Mouse (Mus musculus): Measurements from ENCODE around the gene Emc9. TPM values are rescaled to one million over a fixed set of nuclear protein-coding genes. Genes with fewer than 3 reads are reported as not detected.

Gene Emc9
- polyA plus RNA-seq, 1 experiment from 2014 or later = 4.2 TPM

GRCm38 (mm10) chr14:55614565-55615178 is 29.6 kb upstream of the Emc9 start:
- DNase-seq (ENCODE audit: low spot score) = no peak
- H3K27me3 ChIP-seq (ENCODE audit: control insufficient read depth, insufficient read depth, low read length) = no peaks in the 10 kb centered on the region
- H3K4me1 ChIP-seq (ENCODE audit: control insufficient read depth, insufficient read depth, low read length) = no peaks in the 10 kb centered on the region
- no peak overlapping the region for H3K9ac ChIP-seq (ENCODE audit: low read length)
- no peak for ATAC-seq (ENCODE audit: insufficient number of reproducible peaks, low FRiP score, low TSS enrichment, low read depth)
- 81% methylated on average over 7 of the region's 7 CpGs for WGBS
- H3K36me3 ChIP-seq (ENCODE audit: control insufficient read depth, insufficient read depth, low read length) = no peaks in the 10 kb centered on the region; the same call in 1 of the 2 replicates
- H3K27ac ChIP-seq (replicated peaks; ENCODE audit: low read depth, low read length) = no peak overlapping the region
- H3K4me3 ChIP-seq (ENCODE audit: low read depth, low read length) = no peak overlapping the region
- no peaks in the 10 kb centered on the region for H3K9me3 ChIP-seq (ENCODE audit: control insufficient read depth, low read length)
- no peak overlapping the region for H3K4me2 ChIP-seq (ENCODE audit: low read depth, severe bottlenecking)

- H3K4me1 ChIP-seq (ENCODE audit: control insufficient read depth, insufficient read depth, low read length) = no peaks in the 10 kb centered on the region
- no peak overlapping the region for H3K4me2 ChIP-seq (ENCODE audit: low read depth, severe bottlenecking)
- peaks cover 6% of the 10 kb centered on the region for H3K36me3 ChIP-seq (ENCODE audit: control insufficient read depth, insufficient read depth, low read length)
- ATAC-seq (ENCODE audit: insufficient number of reproducible peaks, low FRiP score, low TSS enrichment, low read depth) (no peak), DNase-seq (ENCODE audit: low spot score) (no peak)
- H3K27me3 ChIP-seq (ENCODE audit: control insufficient read depth, insufficient read depth, low read length) = no peaks in the 10 kb centered on the region
- 79% methylated on average over 6 of the region's 6 CpGs for WGBS
- no peak overlapping the region for H3K27ac ChIP-seq (replicated peaks; ENCODE audit: low read depth, low read length)
- H3K4me3 ChIP-seq (ENCODE audit: low read depth, low read length) = no peak overlapping the region
- no peaks in the 10 kb centered on the region for H3K9me3 ChIP-seq (ENCODE audit: control insufficient read depth, low read length)
- H3K9ac ChIP-seq (ENCODE audit: low read length) = no peak overlapping the region
Observed at GRCm38 (mm10) chr14:55613346-55613745, 28.2 kb upstream of the Emc9 start.

DNA sequence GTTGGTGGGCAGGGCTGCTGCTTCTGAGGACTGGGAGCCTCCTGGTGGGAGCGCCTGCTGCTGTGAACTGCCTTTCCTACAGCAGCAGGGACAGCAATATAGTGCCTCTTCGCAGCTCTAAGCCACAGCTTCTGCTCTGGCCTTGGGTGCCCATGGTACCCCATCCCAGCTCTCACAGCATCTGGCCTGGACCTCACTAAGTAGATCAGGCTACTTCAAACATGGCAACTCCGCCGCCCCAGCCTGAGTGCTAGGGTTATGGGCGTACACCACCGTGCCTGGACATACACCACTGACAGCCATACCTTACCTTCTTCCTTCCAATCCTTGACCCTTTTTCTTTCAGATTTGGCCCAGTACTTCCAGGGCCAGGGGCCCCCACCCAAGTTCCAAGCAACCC is 23.2 kb upstream of the Emc9 start:
- Histone ChIP-seq H3K9me3 (ENCODE audit: control insufficient read depth, low read length) (no peaks in the 10 kb centered on the region), H3K4me1 (ENCODE audit: control insufficient read depth, insufficient read depth, low read length) (no peaks in the 10 kb centered on the region), H3K4me2 (ENCODE audit: low read depth, severe bottlenecking) (no peak overlapping the region), H3K36me3 (ENCODE audit: control insufficient read depth, insufficient read depth, low read length) (peaks cover 7% of the 10 kb centered on the region), H3K27ac (replicated peaks; ENCODE audit: low read depth, low read length) (no peak overlapping the region), H3K9ac (ENCODE audit: low read length) (no peak overlapping the region), H3K27me3 (ENCODE audit: control insufficient read depth, insufficient read depth, low read length) (no peaks in the 10 kb centered on the region), H3K4me3 (ENCODE audit: low read depth, low read length) (no peak overlapping the region)
- DNase-seq (ENCODE audit: low spot score) (no peak), ATAC-seq (ENCODE audit: insufficient number of reproducible peaks, low FRiP score, low TSS enrichment, low read depth) (no peak)
- 93% methylated on average over 6 of the region's 6 CpGs for whole genome bisulfite sequencing

- Histone ChIP-seq H3K4me3 (ENCODE audit: low read depth, low read length) (no peak overlapping the region), H3K9ac (ENCODE audit: low read length) (no peak overlapping the region), H3K4me2 (ENCODE audit: low read depth, severe bottlenecking) (no peak overlapping the region), H3K36me3 (ENCODE audit: control insufficient read depth, insufficient read depth, low read length) (peaks cover 16% of the 10 kb centered on the region), H3K4me1 (ENCODE audit: control insufficient read depth, insufficient read depth, low read length) (no peaks in the 10 kb centered on the region), H3K27me3 (ENCODE audit: control insufficient read depth, insufficient read depth, low read length) (no peaks in the 10 kb centered on the region), H3K27ac (replicated peaks; ENCODE audit: low read depth, low read length) (no peak overlapping the region), H3K9me3 (ENCODE audit: control insufficient read depth, low read length) (no peaks in the 10 kb centered on the region)
- WGBS = 92% methylated on average over 16 of the region's 16 CpGs
- no peak for ATAC-seq (ENCODE audit: insufficient number of reproducible peaks, low FRiP score, low TSS enrichment, low read depth)
- no peak for DNase-seq (ENCODE audit: low spot score)
Observed at GRCm38 (mm10) chr14:55605743-55606459, 20.8 kb upstream of the Emc9 start.

- H3K4me3 ChIP-seq (ENCODE audit: low read depth, low read length) = no peak overlapping the region
- no peaks in the 10 kb centered on the region for H3K27me3 ChIP-seq (ENCODE audit: control insufficient read depth, insufficient read depth, low read length)
- H3K4me2 ChIP-seq (ENCODE audit: low read depth, severe bottlenecking) = no peak overlapping the region
- WGBS = 91% methylated on average over 11 of the region's 11 CpGs
- H3K36me3 ChIP-seq (ENCODE audit: control insufficient read depth, insufficient read depth, low read length) = peaks cover 22% of the 10 kb centered on the region
- ATAC-seq (ENCODE audit: insufficient number of reproducible peaks, low FRiP score, low TSS enrichment, low read depth) (no peak), DNase-seq (ENCODE audit: low spot score) (no peak)
- H3K9me3 ChIP-seq (ENCODE audit: control insufficient read depth, low read length) = no peaks in the 10 kb centered on the region
- no peaks in the 10 kb centered on the region for H3K4me1 ChIP-seq (ENCODE audit: control insufficient read depth, insufficient read depth, low read length)
- H3K9ac ChIP-seq (ENCODE audit: low read length) = no peak overlapping the region
- no peak overlapping the region for H3K27ac ChIP-seq (replicated peaks; ENCODE audit: low read depth, low read length)
Observed at GRCm38 (mm10) chr14:55604823-55605222, 19.7 kb upstream of the Emc9 start.

DNA sequence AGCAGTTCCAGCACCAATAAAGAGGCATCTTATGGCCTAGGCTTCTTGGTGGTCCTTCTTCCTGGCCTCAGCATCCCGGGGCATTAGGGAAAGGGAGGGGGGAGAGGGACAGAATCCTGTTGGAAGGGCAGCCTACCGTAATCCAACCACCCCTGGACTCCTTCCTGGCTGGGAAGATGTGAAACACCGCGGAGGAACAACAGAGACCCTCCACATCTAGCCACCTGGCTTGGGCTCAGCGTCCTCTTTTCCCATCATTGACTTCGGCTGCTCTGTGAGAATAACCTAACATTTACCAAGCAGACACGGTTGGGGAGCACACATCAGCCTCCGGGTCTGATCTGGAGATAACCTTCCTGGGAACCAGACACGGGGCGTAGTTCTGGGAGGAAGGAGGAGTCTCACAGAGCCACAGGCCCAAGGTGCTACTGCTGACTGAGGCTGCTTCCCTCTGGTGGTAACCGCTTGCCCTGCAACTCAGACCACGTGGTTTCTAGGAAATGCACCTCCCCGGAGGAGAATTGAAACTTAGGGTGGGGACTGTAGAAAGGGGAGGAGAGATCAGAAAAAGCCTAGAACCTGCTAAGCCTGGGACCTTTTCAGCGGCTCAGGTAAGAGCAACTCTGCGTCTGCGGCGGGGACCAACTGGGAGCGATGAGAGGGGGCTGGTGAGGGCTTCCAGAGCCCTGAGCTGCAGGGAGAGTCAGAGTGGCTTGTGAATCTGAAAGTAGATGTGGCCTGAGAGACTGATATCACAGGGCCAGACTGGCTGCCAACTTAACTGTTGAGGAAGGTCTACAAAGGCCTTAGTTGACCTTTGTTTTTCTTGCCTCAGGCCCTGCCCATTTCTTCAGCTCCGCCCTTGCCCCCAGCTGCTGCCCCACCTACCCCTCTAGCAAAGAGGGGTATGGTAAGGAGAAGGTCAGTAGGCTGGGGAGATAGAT is 18.8 kb upstream of the Emc9 start:
- Histone ChIP-seq H3K27ac (replicated peaks; ENCODE audit: low read depth, low read length) (0 out of 2 replicates have a peak overlapping the region, but pooled peaks have one; percentile 16), H3K9me3 (ENCODE audit: control insufficient read depth, low read length) (no peaks in the 10 kb centered on the region), H3K36me3 (ENCODE audit: control insufficient read depth, insufficient read depth, low read length) (peaks cover 23% of the 10 kb centered on the region), H3K4me3 (ENCODE audit: low read depth, low read length) (peak overlapping the region; percentile 10), H3K9ac (ENCODE audit: low read length) (peak overlapping the region; percentile 38; the same call in 1 of the 2 replicates), H3K4me2 (ENCODE audit: low read depth, severe bottlenecking) (peak overlapping the region; percentile 32; the same call in 1 of the 2 replicates), H3K4me1 (ENCODE audit: control insufficient read depth, insufficient read depth, low read length) (no peaks in the 10 kb centered on the region), H3K27me3 (ENCODE audit: control insufficient read depth, insufficient read depth, low read length) (no peaks in the 10 kb centered on the region)
- ATAC-seq (ENCODE audit: insufficient number of reproducible peaks, low FRiP score, low TSS enrichment, low read depth) = peak; percentile 81
- 13% methylated on average over 19 of the region's 19 CpGs for WGBS
- peak; percentile 89 for DNase-seq (ENCODE audit: low spot score)

DNA sequence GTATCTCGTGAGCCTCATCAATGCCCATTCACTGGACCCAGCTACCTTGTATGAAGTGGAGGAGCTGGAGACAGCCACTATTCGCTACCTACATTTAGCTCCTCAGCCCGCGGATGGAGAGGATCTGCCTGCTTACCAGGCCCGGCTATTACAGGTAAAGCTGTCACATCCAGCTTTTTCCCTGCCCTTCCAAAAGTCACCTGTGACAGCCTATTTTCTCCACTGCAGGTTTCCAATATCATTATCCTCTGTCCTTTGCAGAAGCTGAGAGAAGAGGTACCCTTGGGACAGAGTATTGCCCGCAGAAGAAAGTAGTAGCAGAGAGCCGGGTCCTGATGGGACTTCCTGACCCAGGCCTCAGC is 18.1 kb upstream of the Emc9 start, which contains the start of gene Irf9:
Gene Irf9 (plus strand): TSS at position 301 of the 362 bp plus-strand sequence.
- 82% methylated on average over 7 of the region's 7 CpGs for WGBS
- ATAC-seq (ENCODE audit: insufficient number of reproducible peaks, low FRiP score, low TSS enrichment, low read depth) = no peak

More for the DNA sequence above, 18.1 kb upstream of the Emc9 start, which contains the start of gene Irf9:
- Histone ChIP-seq H3K9me3 (ENCODE audit: control insufficient read depth, low read length) (no peaks in the 10 kb centered on the region), H3K36me3 (ENCODE audit: control insufficient read depth, insufficient read depth, low read length) (peaks cover 22% of the 10 kb centered on the region), H3K4me1 (ENCODE audit: control insufficient read depth, insufficient read depth, low read length) (no peaks in the 10 kb centered on the region), H3K9ac (ENCODE audit: low read length) (peak within 1 kb of the TSS; percentile 38; the same call in 1 of the 2 replicates), H3K27ac (replicated peaks; ENCODE audit: low read depth, low read length) (0 out of 2 replicates have a peak within 1 kb of the TSS, but pooled peaks have one; percentile 16), H3K27me3 (ENCODE audit: control insufficient read depth, insufficient read depth, low read length) (no peaks in the 10 kb centered on the region), H3K4me3 (ENCODE audit: low read depth, low read length) (peak within 1 kb of the TSS; percentile 10), H3K4me2 (ENCODE audit: low read depth, severe bottlenecking) (peak within 1 kb of the TSS; percentile 32; the same call in 1 of the 2 replicates)
- DNase-seq (ENCODE audit: low spot score) = no peak
